Mouse (Mus musculus): Measurements from ENCODE around the gene Nrtn.

DNA sequence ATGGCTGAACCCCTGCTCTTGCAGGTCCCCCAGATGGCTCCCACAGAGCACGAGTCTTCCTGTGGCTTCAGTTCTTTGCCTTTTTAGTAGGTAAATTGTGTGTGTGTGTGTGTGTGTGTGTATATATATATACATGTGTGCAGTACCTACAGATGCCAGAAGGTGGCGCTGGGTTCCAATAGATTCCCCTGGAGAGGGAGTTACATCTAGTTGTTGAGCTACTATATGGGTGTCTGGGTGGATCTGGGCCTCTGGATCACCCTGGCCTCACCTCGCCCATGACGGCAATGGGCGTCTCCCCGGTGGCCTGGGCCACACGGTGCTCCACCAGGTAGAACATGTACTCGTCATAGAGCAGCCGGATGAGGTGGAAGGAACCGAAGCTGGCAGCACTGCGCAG lies 20.2 kb upstream of the Nrtn start:
- TF ChIP-seq CTCF (IDR thresholded peaks at IDR 0.05; ENCODE audit: low read depth, low read length) (peak; percentile 34; the same call in 1 of the 2 replicates), GATA1 (IDR thresholded peaks at IDR 0.05; ENCODE audit: borderline replicate concordance, low read length) (no peak), POLR2AphosphoS5 (IDR thresholded peaks at IDR 0.05; ENCODE audit: insufficient replicate concordance, low read depth, low read length) (no peak)
